Mouse (Mus musculus) urinary bladder, postnatal 25 days (tissue): ENCODE measurements around the gene Ap2s1.

Experiments
- DNase-seq: peaks from one replicate; pipeline ENCODE4 v3.0.0; 2022; ENCODE audit warnings: low spot score

Ap2s1 gene

DNA sequence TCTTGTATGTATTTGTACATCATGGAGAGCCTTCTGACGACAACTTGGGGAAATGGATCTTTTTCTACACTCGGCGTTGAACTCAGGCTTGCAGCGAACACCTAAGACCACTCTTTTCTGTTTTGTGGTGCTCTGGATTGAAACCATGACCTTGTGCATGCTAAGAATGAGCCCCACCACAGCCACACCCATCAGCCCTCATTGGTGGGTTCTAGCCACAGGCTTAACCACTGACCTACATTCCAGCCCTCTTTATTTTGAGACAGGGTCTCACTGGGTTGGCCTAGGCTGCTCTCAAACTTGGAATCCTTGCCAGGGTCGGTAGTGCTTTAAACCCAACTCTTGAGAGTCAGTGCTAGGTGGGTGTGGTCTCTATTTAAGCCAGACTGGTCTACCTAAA lies 56.7 kb downstream of the Ap2s1 start:
- DNase-seq = no peak
